Mouse (Mus musculus): Measurements from ENCODE around the gene Ly86.

The Ly86 gene

GRCm38 (mm10) chr13:37353868-37354267 is 8.9 kb downstream of the Ly86 start:
- DNase-seq (ENCODE audit: low spot score), result no peak

- DNase-seq (ENCODE audit: low spot score), result no peak
These were observed 9.4 kb downstream of the Ly86 start for GRCm38 (mm10) chr13:37354432-37354831.

GRCm38 (mm10) chr13:37355642-37356331 is 10.8 kb downstream of the Ly86 start:
- DNase-seq (ENCODE audit: low spot score), result no peak

GRCm38 (mm10) chr13:37356549-37356948 is 11.5 kb downstream of the Ly86 start:
- DNase-seq (ENCODE audit: low spot score), result no peak

- DNase-seq (ENCODE audit: low spot score), result no peak
These were observed 13.1 kb downstream of the Ly86 start for GRCm38 (mm10) chr13:37358112-37358511.

- no peak for DNase-seq (ENCODE audit: low spot score)
These were observed 16.2 kb downstream of the Ly86 start for GRCm38 (mm10) chr13:37361249-37361648.

GRCm38 (mm10) chr13:37364351-37364750 is 19.3 kb downstream of the Ly86 start:
- no peak for DNase-seq (ENCODE audit: low spot score)

- DNase-seq (ENCODE audit: low spot score), result no peak
These were observed 31.4 kb downstream of the Ly86 start for GRCm38 (mm10) chr13:37376411-37376810.

GRCm38 (mm10) chr13:37388222-37389202 is 43.5 kb downstream of the Ly86 start:
- no peak for DNase-seq (ENCODE audit: low spot score)

- DNase-seq (ENCODE audit: low spot score), result no peak
These were observed 44.3 kb downstream of the Ly86 start for GRCm38 (mm10) chr13:37389296-37389695.

- DNase-seq (ENCODE audit: low spot score), result no peak
These were observed 53.8 kb downstream of the Ly86 start for GRCm38 (mm10) chr13:37398791-37399190.

- DNase-seq (ENCODE audit: low spot score), result no peak
These were observed 54.3 kb downstream of the Ly86 start for GRCm38 (mm10) chr13:37399340-37399739.

GRCm38 (mm10) chr13:37402421-37402820 is 57.4 kb downstream of the Ly86 start:
- DNase-seq (ENCODE audit: low spot score), result no peak

GRCm38 (mm10) chr13:37403708-37404107 is 58.7 kb downstream of the Ly86 start:
- no peak for DNase-seq (ENCODE audit: low spot score)

- no peak for DNase-seq (ENCODE audit: low spot score)
These were observed 70.7 kb downstream of the Ly86 start for GRCm38 (mm10) chr13:37415696-37416095.

GRCm38 (mm10) chr13:37423416-37423815 is 78.4 kb downstream of the Ly86 start:
- no peak for DNase-seq (ENCODE audit: low spot score)

- no peak for DNase-seq (ENCODE audit: low spot score)
These were observed 79.9 kb downstream of the Ly86 start for GRCm38 (mm10) chr13:37424904-37425303.

- DNase-seq (ENCODE audit: low spot score), result no peak
These were observed 80.4 kb downstream of the Ly86 start for GRCm38 (mm10) chr13:37425406-37425805.

- no peak for DNase-seq (ENCODE audit: low spot score)
These were observed 81.7 kb downstream of the Ly86 start for GRCm38 (mm10) chr13:37426578-37427336.

GRCm38 (mm10) chr13:37428496-37428895 is 83.5 kb downstream of the Ly86 start:
- DNase-seq (ENCODE audit: low spot score), result no peak

- no peak for DNase-seq (ENCODE audit: low spot score)
These were observed 84.8 kb downstream of the Ly86 start for GRCm38 (mm10) chr13:37429661-37430271.

- no peak for DNase-seq (ENCODE audit: low spot score)
These were observed 86.7 kb downstream of the Ly86 start for GRCm38 (mm10) chr13:37431707-37432106.

Data from T-cell, adult 2 months (primary cell).